Mouse (Mus musculus): Measurements from ENCODE around the gene S100pbp. TPM values are rescaled to one million over a fixed set of nuclear protein-coding genes. Genes with fewer than 3 reads are reported as not detected.
A peak's percentile ranks its signal among the peaks of the same experiment; 100 is the strongest.

The S100pbp gene
- polyA plus RNA-seq, 1 experiment from 2014 or later, result 14.5 TPM

- no peaks in the 10 kb centered on the region for H3K4me1 ChIP-seq (replicated peaks; ENCODE audit: insufficient read depth, low read length)
- ATAC-seq (replicated peaks; ENCODE audit: low FRiP score, low read depth), result no peak
- no peak overlapping the region for H3K27ac ChIP-seq
- no peak for TF ChIP-seq CTCF (IDR thresholded peaks at IDR 0.05; ENCODE audit: low read depth)
- no peak overlapping the region for H3K4me3 ChIP-seq (replicated peaks; ENCODE audit: low read depth, low read length)
- H3K27me3 ChIP-seq (ENCODE audit: insufficient read depth, low read length), result no peaks in the 10 kb centered on the region
- H3K9ac ChIP-seq (ENCODE audit: low read depth, low read length), result no peak overlapping the region
- H3K9me3 ChIP-seq (replicated peaks; ENCODE audit: low read length), result no peaks in the 10 kb centered on the region
- H3K4me2 ChIP-seq (ENCODE audit: low read length), result no peak overlapping the region
- 63% methylated on average over 3 of the region's 3 CpGs for WGBS
- H3K36me3 ChIP-seq (ENCODE audit: insufficient read depth, low read length), result peaks cover 24% of the 10 kb centered on the region
- DNase-seq (ENCODE audit: low spot score), result no peak
These were observed 31.0 kb downstream of the S100pbp start for GRCm38 (mm10) chr4:129158549-129158948.

GRCm38 (mm10) chr4:129157541-129157940 is 32.0 kb downstream of the S100pbp start:
- ATAC-seq (replicated peaks; ENCODE audit: low FRiP score, low read depth) (no peak), DNase-seq (ENCODE audit: low spot score) (no peak)
- H3K36me3 ChIP-seq (ENCODE audit: insufficient read depth, low read length), result peaks cover 20% of the 10 kb centered on the region
- 86% methylated on average over 5 of the region's 5 CpGs for WGBS
- no peaks in the 10 kb centered on the region for H3K27me3 ChIP-seq (ENCODE audit: insufficient read depth, low read length)
- H3K4me3 ChIP-seq (replicated peaks; ENCODE audit: low read depth, low read length), result no peak overlapping the region
- no peak overlapping the region for H3K4me2 ChIP-seq (ENCODE audit: low read length)
- H3K27ac ChIP-seq, result peak overlapping the region; percentile 42; the same call in 1 of the 2 replicates
- no peaks in the 10 kb centered on the region for H3K4me1 ChIP-seq (replicated peaks; ENCODE audit: insufficient read depth, low read length)
- no peak overlapping the region for H3K9ac ChIP-seq (ENCODE audit: low read depth, low read length)
- no peak for TF ChIP-seq CTCF (IDR thresholded peaks at IDR 0.05; ENCODE audit: low read depth)
- no peaks in the 10 kb centered on the region for H3K9me3 ChIP-seq (replicated peaks; ENCODE audit: low read length)

- Histone ChIP-seq H3K4me3 (replicated peaks; ENCODE audit: low read depth, low read length) (no peak overlapping the region), H3K36me3 (ENCODE audit: insufficient read depth, low read length) (peaks cover 33% of the 10 kb centered on the region), H3K4me1 (replicated peaks; ENCODE audit: insufficient read depth, low read length) (no peaks in the 10 kb centered on the region), H3K9ac (ENCODE audit: low read depth, low read length) (no peak overlapping the region), H3K9me3 (replicated peaks; ENCODE audit: low read length) (no peaks in the 10 kb centered on the region), H3K27me3 (ENCODE audit: insufficient read depth, low read length) (no peaks in the 10 kb centered on the region), H3K27ac (peak overlapping the region; percentile 64; the same call in 1 of the 2 replicates), H3K4me2 (ENCODE audit: low read length) (no peak overlapping the region)
- no peak for TF ChIP-seq CTCF (IDR thresholded peaks at IDR 0.05; ENCODE audit: low read depth)
- ATAC-seq (replicated peaks; ENCODE audit: low FRiP score, low read depth) (peak; percentile 49; the same call in 1 of the 2 replicates), DNase-seq (ENCODE audit: low spot score) (no peak)
- WGBS, result 79% methylated on average over 4 of the region's 4 CpGs
These were observed 38.2 kb downstream of the S100pbp start for GRCm38 (mm10) chr4:129151276-129151811.

- 90% methylated on average over 1 of the region's 1 CpGs for WGBS
- no peaks in the 10 kb centered on the region for H3K9me3 ChIP-seq (replicated peaks; ENCODE audit: low read length)
- H3K4me3 ChIP-seq (replicated peaks; ENCODE audit: low read depth, low read length), result no peak overlapping the region
- ATAC-seq (replicated peaks; ENCODE audit: low FRiP score, low read depth) (no peak), DNase-seq (ENCODE audit: low spot score) (no peak)
- H3K27me3 ChIP-seq (ENCODE audit: insufficient read depth, low read length), result no peaks in the 10 kb centered on the region
- H3K4me2 ChIP-seq (ENCODE audit: low read length), result no peak overlapping the region
- H3K36me3 ChIP-seq (ENCODE audit: insufficient read depth, low read length), result peaks cover 25% of the 10 kb centered on the region
- H3K9ac ChIP-seq (ENCODE audit: low read depth, low read length), result no peak overlapping the region
- TF ChIP-seq CTCF (IDR thresholded peaks at IDR 0.05; ENCODE audit: low read depth), result no peak
- no peak overlapping the region for H3K27ac ChIP-seq
- no peaks in the 10 kb centered on the region for H3K4me1 ChIP-seq (replicated peaks; ENCODE audit: insufficient read depth, low read length)
These were observed 40.2 kb downstream of the S100pbp start for GRCm38 (mm10) chr4:129149321-129149720.

- DNase-seq (ENCODE audit: low spot score) (peak; percentile 61), ATAC-seq (replicated peaks; ENCODE audit: low FRiP score, low read depth) (no peak)
- no peaks in the 10 kb centered on the region for H3K27me3 ChIP-seq (ENCODE audit: insufficient read depth, low read length)
- H3K36me3 ChIP-seq (ENCODE audit: insufficient read depth, low read length), result peaks cover 19% of the 10 kb centered on the region
- H3K4me3 ChIP-seq (replicated peaks; ENCODE audit: low read depth, low read length), result no peak overlapping the region
- peak overlapping the region; percentile 20 for H3K27ac ChIP-seq
- no peak for TF ChIP-seq CTCF (IDR thresholded peaks at IDR 0.05; ENCODE audit: low read depth)
- WGBS, result 54% methylated on average over 13 of the region's 13 CpGs
- H3K4me2 ChIP-seq (ENCODE audit: low read length), result peak overlapping the region; percentile 1; the same call in 1 of the 2 replicates
- no peaks in the 10 kb centered on the region for H3K9me3 ChIP-seq (replicated peaks; ENCODE audit: low read length)
- H3K4me1 ChIP-seq (replicated peaks; ENCODE audit: insufficient read depth, low read length), result no peaks in the 10 kb centered on the region
- no peak overlapping the region for H3K9ac ChIP-seq (ENCODE audit: low read depth, low read length)
These were observed 41.9 kb downstream of the S100pbp start for GRCm38 (mm10) chr4:129147552-129148103.

- DNase-seq (ENCODE audit: low spot score) (no peak), ATAC-seq (replicated peaks; ENCODE audit: low FRiP score, low read depth) (no peak)
- no peaks in the 10 kb centered on the region for H3K9me3 ChIP-seq (replicated peaks; ENCODE audit: low read length)
- H3K27ac ChIP-seq, result no peak overlapping the region
- WGBS, result 35% methylated on average over 2 of the region's 2 CpGs
- H3K27me3 ChIP-seq (ENCODE audit: insufficient read depth, low read length), result no peaks in the 10 kb centered on the region
- H3K4me2 ChIP-seq (ENCODE audit: low read length), result no peak overlapping the region
- peaks cover 8% of the 10 kb centered on the region; the same call in 1 of the 2 replicates for H3K36me3 ChIP-seq (ENCODE audit: insufficient read depth, low read length)
- H3K9ac ChIP-seq (ENCODE audit: low read depth, low read length), result no peak overlapping the region
- no peaks in the 10 kb centered on the region for H3K4me1 ChIP-seq (replicated peaks; ENCODE audit: insufficient read depth, low read length)
- H3K4me3 ChIP-seq (replicated peaks; ENCODE audit: low read depth, low read length), result no peak overlapping the region
- TF ChIP-seq CTCF (IDR thresholded peaks at IDR 0.05; ENCODE audit: low read depth), result no peak
These were observed 43.1 kb downstream of the S100pbp start for GRCm38 (mm10) chr4:129146392-129146791.

All from kidney, postnatal 0 days (tissue).